ENCODE assay signal across 27 mouse cellular contexts in genomic region chr3:122718631-122719030, GRCm38 (mm10). TPM values are rescaled to one million over a fixed set of nuclear protein-coding genes. Genes with fewer than 3 reads are reported as not detected.
DNase-seq lines count a peak whose midpoint lies in the region; ATAC-seq and TF ChIP-seq lines count a peak whose summit lies in the region.
"Had no signal": no experiment of that assay in that cellular context is flagged by ENCODE, and none has a peak within 500 bp of the region (broad histone marks: within the 10 kb centered on the region; RNA-seq: fewer than 3 reads in every experiment).

No protein-coding gene starts in this region.

- peak; percentile 73 for DNase-seq in 3T3-L1 (ENCODE audit: low read depth, low spot score)
- peak; percentile 2 for DNase-seq in induced T-regulatory cell, adult 2 months (ENCODE audit: low read depth)
- DNase-seq in urinary bladder, postnatal 36 days (ENCODE audit: low spot score in 2 of 2) = no peak
- DNase-seq: adrenal gland, adult 2 months; adrenal gland, postnatal 14 days; cerebellum, adult 11-12 months; cerebellum, adult 8-10 months; cerebellum, postnatal 10 days; gastrocnemius, postnatal 10 days; gastrocnemius, postnatal 36 days; heart, adult 2 months; heart, postnatal 14 days; heart, postnatal 4 days; kidney, adult 18-20 months had no signal

- H3K4me1 ChIP-seq in hindbrain, embryonic 12.5 days = no peaks in the 10 kb centered on the region
- H3K4me1 ChIP-seq: embryonic facial prominence, embryonic 12.5 days; embryonic facial prominence, embryonic 15.5 days; heart, embryonic 10.5 days; heart, embryonic 13.5 days had no signal

- no peak overlapping the region for H3K4me2 ChIP-seq in hindbrain, embryonic 12.5 days (replicated peaks)
- H3K4me2 ChIP-seq: embryonic facial prominence, embryonic 12.5 days; embryonic facial prominence, embryonic 15.5 days; heart, embryonic 13.5 days had no signal

- H3K79me2 ChIP-seq in C2C12 (ENCODE audit: control insufficient read depth, insufficient read depth) = no peaks in the 10 kb centered on the region

- H3K27me3 ChIP-seq in C2C12 (ENCODE audit: control insufficient read depth, insufficient read depth, insufficient read length) = no peaks in the 10 kb centered on the region
- H3K27me3 ChIP-seq in hindbrain, embryonic 12.5 days = no peaks in the 10 kb centered on the region
- H3K27me3 ChIP-seq: CH12.LX; embryonic facial prominence, embryonic 12.5 days; embryonic facial prominence, embryonic 15.5 days; heart, embryonic 13.5 days had no signal

- H3K4me3 ChIP-seq in C2C12 (ENCODE audit: insufficient read depth, poor library complexity, severe bottlenecking) = no peak overlapping the region
- no peak overlapping the region for H3K4me3 ChIP-seq in hindbrain, embryonic 12.5 days
- H3K4me3 ChIP-seq: embryonic facial prominence, embryonic 12.5 days; embryonic facial prominence, embryonic 15.5 days; heart, adult 2 months; heart, embryonic 10.5 days; heart, embryonic 13.5 days had no signal

- H3K9ac ChIP-seq in hindbrain, embryonic 12.5 days = no peak overlapping the region
- H3K9ac ChIP-seq: embryonic facial prominence, embryonic 12.5 days; embryonic facial prominence, embryonic 15.5 days; heart, embryonic 13.5 days had no signal

- H3K9me3 ChIP-seq in hindbrain, embryonic 12.5 days (replicated peaks) = no peaks in the 10 kb centered on the region
- H3K9me3 ChIP-seq: embryonic facial prominence, embryonic 12.5 days; embryonic facial prominence, embryonic 15.5 days; G1E; heart, embryonic 10.5 days; heart, embryonic 13.5 days had no signal

- H3K36me3 ChIP-seq in C2C12 (ENCODE audit: control insufficient read depth, insufficient read depth) = no peaks in the 10 kb centered on the region
- no peaks in the 10 kb centered on the region for H3K36me3 ChIP-seq in hindbrain, embryonic 12.5 days
- H3K36me3 ChIP-seq: embryonic facial prominence, embryonic 12.5 days; embryonic facial prominence, embryonic 15.5 days; G1E; heart, embryonic 10.5 days; heart, embryonic 13.5 days had no signal

- H3K27ac ChIP-seq in hindbrain, embryonic 12.5 days = no peak overlapping the region
- H3K27ac ChIP-seq: embryonic facial prominence, embryonic 12.5 days; embryonic facial prominence, embryonic 15.5 days; heart, adult 2 months; heart, embryonic 10.5 days; heart, embryonic 13.5 days had no signal

- no peak for TF ChIP-seq CTCF in C2C12 (IDR thresholded peaks at IDR 0.05; ENCODE audit: control insufficient read depth, insufficient read depth, insufficient read length)

- no peak overlapping the region for H3ac ChIP-seq in C2C12 (ENCODE audit: control insufficient read depth, insufficient read length, low read depth)

- ATAC-seq in hindbrain, embryonic 12.5 days (ENCODE audit: low FRiP score) = no peak
- no peak for ATAC-seq in cerebellum, adult (ENCODE audit: insufficient number of reproducible peaks, low FRiP score, low TSS enrichment)
- ATAC-seq: forebrain, embryonic 14.5 days; hindbrain, embryonic 16.5 days; inflammation-experienced regulatory T-cells, adult 6 months; intestine, embryonic 16.5 days had no signal

- WGBS in hindbrain, embryonic 12.5 days = 79% methylated on average over 2 of the region's 2 CpGs

- no peaks in the 10 kb centered on the region for H3K79me3 ChIP-seq in C2C12 (ENCODE audit: low read depth)

TF ChIP-seq in C2C12, 6 proteins besides CTCF, POLR2A, EP300 and RAD21:
- peak; percentile 72 for TF ChIP-seq FOSL1 (IDR thresholded peaks at IDR 0.05; ENCODE audit: insufficient read depth, low read length, poor library complexity, severe bottlenecking)
- TF ChIP-seq CEBPB (IDR thresholded peaks at IDR 0.05; ENCODE audit: low read depth) = no peak
- no peak for TF ChIP-seq MYOG (IDR thresholded peaks at IDR 0.05; ENCODE audit: control insufficient read depth, extremely low read depth, insufficient read length)
- TF ChIP-seq MAX (IDR thresholded peaks at IDR 0.05) = peak; percentile 32
- TF ChIP-seq MYOD1 (IDR thresholded peaks at IDR 0.05; ENCODE audit: control insufficient read depth, insufficient read length, low read depth) = no peak
- TF ChIP-seq USF1 (IDR thresholded peaks at IDR 0.05; ENCODE audit: low read depth) = peak; percentile 83
TF ChIP-seq in C2C12: peak in this region for 3.

RNA-seq across cellular contexts. Expression of gene Pde5a, which starts 10.1 kb away (rescaled TPM):
- 2.9 TPM for polyA plus RNA-seq in C2C12 (2012; fragmentation: generic; extraction: Trizol)
- 3.7 and 4.2 TPM in 2 replicates for polyA plus RNA-seq in hindbrain, embryonic 12.5 days (2016; fragmentation: Nextera tagmentation; extraction: Ambion mirVana)
- polyA plus RNA-seq: G1E had no signal

Comparison
In these comparisons a context has a peak if more than half of its experiments do, and no peak if none do; other contexts are left out.
1. DNase-seq: peak in 3T3-L1 (single experiment) and induced T-regulatory cell, adult 2 months (single experiment); none in urinary bladder, postnatal 36 days (0 of 2).